Mouse (Mus musculus): ENCODE results near the gene Oard1.

The Oard1 gene

DNA sequence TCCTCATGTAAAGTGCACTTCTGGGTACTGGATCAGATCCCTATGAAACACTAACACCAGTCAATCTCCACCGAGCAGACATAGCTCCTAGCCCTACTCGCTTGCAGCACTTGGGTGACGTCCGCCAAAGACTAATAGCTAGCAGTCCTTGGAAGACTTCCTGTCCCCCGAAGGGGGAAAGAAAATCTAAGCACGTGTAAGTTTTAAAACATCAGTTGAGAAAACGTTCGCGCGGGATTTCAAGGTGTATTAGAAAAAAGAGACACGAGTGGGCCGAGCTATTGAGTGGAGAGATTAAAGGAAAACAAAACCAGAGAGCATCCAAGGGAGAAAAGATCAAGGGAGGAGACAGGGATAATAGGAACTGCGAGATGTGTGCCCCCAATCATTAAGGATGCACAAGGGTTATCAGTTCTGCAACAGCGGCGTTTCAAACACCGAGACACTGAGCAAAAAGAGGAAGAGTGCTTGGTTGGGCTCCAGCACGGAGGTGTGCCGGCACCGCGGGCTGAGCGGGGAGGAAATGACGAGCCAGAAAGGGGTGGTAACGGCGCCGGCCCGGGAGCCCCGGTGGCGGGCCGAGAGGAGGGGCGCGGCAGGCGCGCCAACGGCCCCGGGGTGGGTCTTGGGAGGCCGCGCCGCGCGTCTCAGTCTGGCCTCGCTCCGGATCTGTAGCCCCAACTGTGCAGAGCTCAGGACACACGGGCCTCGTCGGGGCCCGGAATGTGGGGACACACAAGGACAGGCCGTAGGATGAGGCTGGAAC lies 1.1 kb upstream of the Oard1 start:
- peak; percentile 81 for DNase-seq (ENCODE audit: low spot score in 2 of 2)

DNA sequence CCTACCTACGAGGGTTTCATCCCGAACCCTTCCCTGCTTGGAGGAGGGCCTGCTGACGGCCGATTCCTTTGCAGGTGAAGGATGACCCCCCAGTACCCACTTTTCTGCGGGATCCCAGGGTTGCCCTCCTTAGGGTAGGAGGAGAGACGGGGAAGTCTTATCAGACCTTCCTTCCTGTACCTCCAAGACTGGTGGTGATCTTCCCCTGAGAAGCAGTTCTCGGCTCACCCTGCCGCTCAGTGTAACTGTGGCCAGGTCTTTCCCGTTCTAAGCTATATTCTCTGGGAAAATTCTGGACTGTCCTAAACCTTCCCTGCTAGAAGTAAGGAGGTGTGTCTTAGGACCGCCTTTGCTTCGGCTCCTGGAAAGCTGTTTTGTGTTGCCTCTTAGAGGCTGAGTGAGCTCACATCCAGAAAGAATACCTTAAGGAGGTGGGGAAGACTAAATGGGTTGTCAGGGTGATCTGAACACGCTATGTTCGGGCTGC lies 528 bp downstream of the Oard1 start:
- DNase-seq (ENCODE audit: low spot score in 2 of 2) = no peak

DNA sequence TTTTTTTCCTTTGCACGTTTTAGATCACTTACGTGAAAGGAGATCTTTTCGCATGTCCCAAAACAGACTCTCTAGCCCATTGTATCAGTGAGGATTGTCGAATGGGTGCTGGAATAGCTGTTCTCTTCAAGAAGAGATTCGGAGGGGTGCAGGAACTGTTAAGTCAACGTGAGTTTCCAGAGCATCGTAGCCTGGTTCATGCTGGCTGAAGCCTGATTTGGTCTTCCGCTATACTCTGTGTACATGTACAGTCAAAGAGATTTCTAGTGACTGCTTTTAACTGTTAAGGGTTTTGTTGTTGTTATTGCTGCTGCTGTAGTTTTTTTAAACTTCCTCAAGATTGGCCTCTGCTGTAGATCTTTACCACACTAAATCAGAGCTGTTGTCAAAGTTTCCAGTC lies 1.4 kb downstream of the Oard1 start:
- no peak for DNase-seq (ENCODE audit: low spot score in 2 of 2)

DNA sequence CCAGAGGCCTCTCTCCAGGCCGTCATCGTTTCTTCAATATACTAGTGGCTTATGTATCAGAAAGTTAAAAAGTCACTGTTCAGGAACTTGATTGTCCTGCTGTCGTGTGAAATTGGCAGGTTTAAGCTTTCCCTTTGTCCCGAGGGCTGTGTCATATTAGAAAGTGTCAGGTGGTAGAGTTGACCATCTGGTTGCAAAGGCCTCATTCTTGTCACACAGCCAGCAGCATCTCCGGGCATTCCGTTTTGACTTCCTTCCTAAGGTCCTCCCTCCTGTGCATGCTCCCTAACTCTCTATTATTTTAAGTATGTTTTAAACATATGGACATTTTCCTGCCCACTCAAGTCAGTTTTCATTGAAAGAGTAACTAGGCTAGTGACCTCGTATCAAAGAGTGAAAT lies 6.2 kb downstream of the Oard1 start:
- DNase-seq (ENCODE audit: low spot score in 2 of 2) = no peak

DNA sequence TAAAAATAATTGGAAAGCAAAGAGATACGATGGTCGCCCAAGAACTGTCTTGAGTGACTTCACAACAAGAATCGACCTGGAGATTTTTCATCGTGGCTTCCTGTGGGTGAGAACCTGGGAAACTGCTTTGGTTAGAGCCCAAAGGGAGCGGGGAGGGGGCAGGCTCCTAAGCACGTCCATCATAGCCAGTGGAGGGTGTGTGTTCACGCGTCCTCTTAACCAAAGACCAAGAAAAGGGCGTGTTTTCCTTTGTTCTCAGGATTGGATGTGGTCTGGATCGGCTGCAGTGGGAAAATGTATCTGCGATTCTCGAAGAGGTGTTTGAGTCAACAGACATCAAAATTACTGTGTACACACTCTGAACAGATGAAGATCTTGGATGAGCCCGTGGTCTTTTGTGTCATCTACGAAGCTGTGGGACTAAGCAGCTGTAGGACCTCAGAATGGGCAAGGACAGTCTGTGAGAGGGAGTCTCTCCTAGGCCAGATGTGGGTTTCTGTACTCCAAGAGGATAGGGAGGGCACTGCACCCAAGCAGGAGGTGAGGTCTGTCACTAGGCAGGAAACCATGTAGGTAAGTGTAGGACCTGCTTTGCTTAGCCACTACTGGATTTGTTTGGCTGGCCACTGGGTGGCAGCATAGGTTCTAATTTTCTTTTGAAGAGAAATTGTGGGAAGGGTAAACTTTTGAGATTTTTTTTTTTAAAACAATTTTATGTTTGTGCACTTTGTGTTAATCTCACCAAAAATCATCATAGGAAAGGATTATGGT lies 6.8 kb downstream of the Oard1 start:
- DNase-seq (ENCODE audit: low spot score in 2 of 2) = peak; percentile 68 to 79

DNA sequence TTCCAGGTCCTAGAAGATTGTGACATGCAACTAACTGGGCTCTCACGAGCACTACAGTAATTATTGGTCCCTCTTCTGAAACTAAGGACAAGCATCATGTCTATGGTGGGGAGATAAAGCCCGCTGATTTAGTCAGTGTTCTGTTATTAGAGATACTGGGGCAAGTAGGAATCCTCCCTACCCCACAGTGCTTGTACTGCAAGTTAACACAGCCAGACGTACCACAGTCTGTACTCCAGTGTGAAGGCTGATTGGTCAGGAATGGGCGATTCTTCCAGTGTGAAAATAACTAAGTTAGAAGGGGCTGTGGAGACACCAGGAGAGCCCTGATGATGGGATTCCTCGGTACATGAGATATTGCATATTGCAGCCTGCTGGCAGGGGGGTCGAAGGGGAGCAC lies 7.7 kb downstream of the Oard1 start:
- no peak for DNase-seq (ENCODE audit: low spot score in 2 of 2)

DNA sequence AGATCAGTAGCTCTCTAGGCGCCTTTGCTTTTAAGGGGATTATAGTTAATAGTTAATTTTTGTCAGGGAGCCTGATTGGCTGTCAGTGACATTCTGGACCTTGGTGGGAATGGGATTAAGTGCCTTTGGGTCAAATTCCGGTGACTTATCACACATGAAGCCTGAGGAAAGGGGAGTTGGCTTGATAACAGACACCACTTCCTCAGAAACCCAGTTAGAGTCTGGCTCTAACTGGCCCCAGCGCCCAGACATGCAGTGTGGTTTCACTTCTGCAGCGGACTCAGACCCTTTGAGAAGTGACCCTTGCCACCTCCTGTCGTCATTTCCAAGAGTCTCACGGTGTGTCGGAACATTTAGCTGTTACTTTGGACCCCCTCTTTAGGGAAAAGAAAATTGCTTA lies 8.4 kb downstream of the Oard1 start:
- DNase-seq (ENCODE audit: low spot score in 2 of 2) = no peak

DNA sequence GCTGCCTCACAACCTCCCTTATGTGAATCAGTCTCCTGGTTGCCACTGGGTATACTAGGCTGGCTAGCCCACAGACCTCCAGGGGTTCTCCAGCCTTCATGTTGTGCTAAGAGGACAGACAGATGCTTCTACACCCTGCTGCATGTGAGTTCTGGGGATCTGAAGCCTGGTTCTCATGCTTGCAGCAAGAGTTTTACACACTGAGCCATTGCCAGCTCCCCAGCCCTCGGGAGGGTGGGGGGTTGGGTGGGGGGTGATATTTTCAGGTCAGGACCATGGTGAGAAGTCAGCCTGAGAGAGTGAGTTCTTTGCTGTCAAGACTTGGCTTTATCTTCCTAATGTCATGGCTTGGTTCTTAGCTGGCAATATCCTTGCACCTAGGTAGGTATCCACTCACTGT lies 9.0 kb downstream of the Oard1 start:
- no peak for DNase-seq (ENCODE audit: low spot score in 2 of 2)

DNA sequence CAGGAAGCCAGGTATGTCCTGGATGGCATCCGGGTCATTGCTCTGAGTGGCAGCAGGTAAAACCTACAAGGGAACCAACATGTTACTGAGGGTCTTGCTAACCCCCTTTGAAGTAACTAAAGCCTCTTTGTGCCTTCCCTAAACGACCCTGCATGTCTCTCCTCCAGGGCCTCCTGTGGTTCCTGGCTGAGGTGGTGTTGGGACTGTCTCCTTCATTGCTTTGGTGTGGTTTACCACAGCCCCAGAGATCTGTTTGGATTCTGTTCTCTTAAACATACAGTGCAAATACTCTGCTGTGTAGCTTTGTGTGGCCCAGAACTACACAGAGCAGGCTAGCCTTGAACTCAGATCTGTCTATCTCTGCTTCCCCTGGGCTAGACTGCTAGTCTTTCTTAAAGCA lies 9.8 kb downstream of the Oard1 start:
- no peak for DNase-seq (ENCODE audit: low spot score in 2 of 2)

DNA sequence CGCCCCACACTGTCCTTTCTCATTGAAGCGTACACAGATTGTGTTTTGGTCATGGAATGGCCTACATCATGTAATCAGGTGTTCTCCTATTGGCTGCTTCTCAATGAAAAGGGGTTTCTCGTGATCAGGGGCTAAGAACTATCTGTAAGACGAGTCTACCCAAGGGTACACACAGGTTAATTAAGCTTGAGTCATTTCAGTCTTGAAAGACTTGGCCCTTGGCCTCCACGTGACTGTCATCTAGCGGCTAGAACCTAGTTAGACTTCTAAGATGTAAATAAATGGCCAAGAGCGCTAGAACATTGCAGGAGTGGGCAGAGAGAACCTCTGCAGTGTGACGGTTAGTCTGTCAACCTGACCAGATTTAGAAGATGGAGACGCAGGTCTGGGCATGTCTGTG lies 14.4 kb downstream of the Oard1 start:
- DNase-seq (ENCODE audit: low spot score in 2 of 2) = no peak

DNA sequence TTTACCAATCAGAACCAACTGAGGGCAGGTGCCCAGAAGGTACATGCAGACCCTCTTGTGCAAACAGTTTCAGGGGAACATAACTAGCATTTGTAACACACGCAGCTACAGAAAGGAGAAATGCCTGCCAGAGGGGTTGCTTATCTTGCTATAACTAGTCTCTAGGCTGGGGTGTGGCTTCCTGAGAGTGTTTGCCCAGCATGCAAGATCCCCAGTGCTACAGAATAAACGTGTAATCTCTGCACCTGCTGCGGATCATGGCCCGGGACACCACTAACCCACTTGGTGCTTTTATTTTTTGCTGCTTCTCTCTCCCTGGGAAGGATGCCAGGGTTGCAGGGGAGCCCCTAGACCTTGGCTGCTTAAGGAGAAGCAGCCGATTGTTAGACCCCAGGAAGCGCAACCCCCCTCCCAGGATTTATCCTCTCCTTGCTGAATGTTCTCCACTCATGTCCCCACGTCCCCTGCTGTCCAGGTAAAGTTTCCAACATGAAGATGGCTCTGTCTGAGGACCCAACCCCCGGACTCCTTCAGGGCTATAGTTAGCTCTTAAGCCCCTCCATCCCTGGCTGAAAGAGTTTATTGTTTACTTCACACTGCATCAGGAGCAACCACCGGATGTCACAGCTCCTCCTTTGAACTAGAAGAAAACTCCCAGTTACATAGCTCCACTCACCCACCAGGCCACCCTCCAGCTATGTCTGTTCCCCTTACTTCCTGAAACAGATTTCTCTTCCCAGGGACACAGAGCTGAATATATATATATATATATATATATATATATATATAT lies 16.2 kb downstream of the Oard1 start:
- peak in 1 of 2 experiments; percentile 47 for DNase-seq (ENCODE audit: low spot score in 2 of 2)

DNA sequence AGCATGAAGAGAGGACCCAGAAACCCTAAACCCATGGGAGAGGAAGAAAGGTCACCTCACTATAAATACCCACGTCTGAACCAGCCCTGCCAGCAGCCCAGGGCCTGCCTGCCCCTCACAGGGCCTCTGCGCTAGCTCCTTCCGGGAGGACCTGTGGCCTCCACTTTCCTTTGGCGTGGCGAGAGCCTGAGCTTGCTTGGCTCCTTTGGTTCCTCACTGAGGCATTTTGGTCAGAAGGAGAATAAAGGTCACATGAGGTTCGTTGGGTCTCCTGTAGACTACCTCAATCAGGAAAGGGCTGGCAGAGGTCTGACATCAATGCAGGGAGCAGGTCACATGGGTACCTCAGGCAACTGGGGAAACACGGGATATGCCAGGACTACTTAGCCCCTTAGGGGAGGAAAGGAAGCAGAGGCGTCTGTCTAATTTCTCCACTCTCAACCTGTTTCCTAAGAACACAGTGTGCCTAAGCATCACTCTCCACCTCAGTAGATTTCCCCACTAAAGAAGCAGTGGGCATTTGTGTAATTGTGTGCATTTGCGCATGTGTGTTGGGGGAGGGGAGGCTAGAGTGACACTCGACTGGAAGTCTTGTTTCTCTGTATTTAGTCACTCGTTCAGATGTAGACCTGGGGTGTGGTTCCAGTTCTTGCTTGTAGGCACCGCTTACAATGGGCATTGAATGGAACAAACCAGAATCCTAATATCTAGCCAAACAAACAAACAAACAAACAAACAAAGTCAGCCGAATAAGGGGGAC lies 17.4 kb downstream of the Oard1 start:
- peak in 1 of 2 experiments; percentile 16 for DNase-seq (ENCODE audit: low spot score in 2 of 2)

DNA sequence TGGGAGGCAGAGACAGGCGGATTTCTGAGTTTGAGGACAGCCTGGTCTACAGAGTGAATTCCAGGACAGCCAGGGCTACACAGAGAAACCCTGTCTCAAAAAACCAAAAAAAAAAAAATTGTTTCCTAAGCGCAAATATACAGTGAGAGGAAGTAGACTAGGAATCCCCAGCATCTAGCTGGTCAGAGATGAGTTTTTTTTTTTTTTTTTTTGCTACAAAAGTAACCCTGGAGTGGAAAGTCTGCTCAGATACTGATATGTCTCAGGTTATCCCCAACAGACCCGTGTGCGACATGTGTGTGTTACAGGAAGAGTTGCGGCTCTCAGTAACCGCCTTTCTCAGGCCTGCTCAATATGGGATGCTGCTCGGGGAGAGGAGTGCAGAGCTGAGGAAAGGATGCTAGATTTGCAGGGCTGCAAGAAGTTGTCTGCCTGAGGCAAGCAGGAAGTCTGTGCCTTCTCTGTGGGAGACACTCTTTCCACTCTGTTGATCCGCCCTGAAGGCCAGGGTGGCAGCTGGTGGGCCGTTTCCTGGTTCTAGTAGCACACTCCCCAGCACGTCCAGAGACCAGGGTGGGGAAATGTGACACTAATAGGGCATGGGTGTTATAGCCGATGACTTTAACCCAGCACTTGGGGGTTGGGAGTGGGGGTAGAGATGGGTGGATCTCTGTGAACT lies 18.2 kb downstream of the Oard1 start:
- DNase-seq (ENCODE audit: low spot score in 2 of 2) = peak in 1 of 2 experiments; percentile 37

DNA sequence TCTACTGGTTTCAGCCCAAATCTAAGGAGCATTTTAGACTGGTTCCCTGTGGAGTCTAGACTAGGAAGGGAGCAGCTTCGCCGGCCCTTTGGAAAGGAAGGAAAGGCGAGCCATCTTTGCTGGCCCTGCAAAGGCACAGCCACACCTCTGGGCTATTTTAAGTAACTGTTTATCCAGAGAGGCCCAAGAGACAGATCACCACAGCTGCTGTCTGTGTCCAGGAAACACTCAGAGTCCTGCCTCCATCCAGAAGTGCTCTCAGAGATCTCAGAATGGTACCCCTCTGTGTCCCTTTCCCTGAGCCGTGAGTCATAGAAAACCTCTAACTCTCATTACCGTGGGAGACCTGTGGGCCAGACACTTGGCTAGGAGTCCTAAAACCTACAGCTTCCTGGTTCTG lies 20.6 kb downstream of the Oard1 start:
- no peak for DNase-seq (ENCODE audit: low spot score in 2 of 2)

DNA sequence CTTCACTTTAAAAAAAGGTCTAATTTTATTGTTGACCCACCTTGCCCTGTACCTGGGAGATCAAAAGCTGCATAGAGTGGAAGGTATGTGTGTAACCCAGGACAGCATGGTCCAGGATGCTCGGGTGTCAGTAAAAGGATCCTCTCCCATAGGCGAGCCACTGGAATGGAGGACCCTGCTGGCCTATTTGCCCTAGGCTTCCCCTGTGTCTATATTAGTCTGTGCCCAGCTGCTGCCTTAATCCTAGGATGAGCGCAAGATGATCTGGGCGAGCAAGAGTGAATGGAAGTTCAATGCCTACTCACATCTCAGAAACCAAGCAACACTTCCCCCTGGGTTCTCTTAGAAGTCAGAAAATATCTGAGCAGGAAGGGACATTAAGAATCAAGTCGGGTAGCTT lies 21.2 kb downstream of the Oard1 start:
- DNase-seq (ENCODE audit: low spot score in 2 of 2) = no peak

DNA sequence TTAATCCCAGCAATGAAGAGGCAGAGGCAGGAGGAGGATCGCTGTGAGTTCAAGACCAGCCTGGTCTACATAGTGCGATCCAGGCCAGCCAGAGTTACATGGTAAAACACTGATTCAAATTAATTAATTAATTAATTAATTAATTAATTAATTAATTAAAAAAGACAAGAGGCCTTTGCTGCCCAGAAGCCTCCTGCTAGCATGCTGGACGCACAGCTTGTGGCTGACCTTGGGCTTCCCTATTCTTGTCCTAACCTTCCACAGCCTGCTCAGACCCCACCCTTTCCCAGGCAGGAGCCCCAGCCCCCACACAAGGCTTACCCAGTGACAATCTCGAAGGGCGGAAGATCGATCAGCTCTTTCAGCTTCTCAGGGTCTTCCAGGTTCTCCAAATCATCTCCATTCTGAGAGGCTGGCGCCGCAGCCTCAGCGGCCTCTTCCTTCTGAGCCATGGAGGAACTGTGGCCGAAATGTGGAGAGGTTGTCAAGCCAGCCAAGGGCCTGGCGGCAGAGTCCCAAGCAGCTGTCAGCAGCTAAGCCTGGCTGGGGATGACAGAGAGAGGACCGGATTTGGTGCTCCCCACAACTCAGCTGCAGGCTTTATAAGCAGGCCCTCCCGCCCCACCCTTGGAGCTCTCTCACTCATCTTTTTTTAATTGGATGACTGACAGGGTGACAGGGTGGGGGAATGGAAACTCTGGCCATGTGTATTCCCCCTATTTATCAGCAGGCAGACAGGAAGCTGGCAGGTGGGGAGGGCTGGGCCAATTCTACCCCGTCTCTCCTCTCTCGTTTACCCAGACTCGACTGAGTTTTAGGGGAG lies 22.6 kb downstream of the Oard1 start, which contains the start of gene Apobec2:
Apobec2 (minus strand) TSS at position 773 of the 823 bp plus-strand sequence.
- DNase-seq (ENCODE audit: low spot score in 2 of 2) = no peak

DNA sequence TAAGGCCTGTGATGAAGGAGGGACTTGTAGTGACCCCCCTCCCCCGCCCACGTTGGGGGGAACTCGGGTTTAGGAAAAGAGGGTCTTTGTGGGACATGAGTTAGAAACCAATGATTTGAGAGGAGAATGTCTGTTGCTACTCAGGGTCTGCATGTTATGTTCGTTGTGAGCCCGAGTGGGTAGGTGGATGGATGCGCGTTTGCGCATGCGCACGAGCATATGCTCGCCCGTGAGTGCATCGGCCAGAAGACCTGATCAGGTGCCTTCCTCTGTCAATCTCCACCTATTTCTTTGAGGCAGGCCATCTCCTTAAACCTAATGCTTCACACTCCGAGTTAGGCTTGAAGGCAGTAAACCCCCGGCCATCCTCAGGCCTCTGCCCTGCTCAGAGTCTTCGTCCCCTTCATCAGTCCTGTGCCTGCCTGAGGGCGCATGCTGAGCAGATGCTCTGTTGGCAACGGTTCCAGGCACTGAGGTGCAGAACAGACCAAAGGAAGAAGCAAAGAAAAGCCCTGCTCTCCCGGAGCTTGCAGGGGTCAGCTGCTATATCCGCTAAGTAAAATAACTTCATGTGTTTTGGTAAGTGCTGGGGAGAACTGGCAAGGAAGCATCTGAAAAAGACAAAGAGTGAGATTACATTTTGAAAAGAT lies 23.3 kb downstream of the Oard1 start:
- no peak for DNase-seq (ENCODE audit: low spot score in 2 of 2)

DNA sequence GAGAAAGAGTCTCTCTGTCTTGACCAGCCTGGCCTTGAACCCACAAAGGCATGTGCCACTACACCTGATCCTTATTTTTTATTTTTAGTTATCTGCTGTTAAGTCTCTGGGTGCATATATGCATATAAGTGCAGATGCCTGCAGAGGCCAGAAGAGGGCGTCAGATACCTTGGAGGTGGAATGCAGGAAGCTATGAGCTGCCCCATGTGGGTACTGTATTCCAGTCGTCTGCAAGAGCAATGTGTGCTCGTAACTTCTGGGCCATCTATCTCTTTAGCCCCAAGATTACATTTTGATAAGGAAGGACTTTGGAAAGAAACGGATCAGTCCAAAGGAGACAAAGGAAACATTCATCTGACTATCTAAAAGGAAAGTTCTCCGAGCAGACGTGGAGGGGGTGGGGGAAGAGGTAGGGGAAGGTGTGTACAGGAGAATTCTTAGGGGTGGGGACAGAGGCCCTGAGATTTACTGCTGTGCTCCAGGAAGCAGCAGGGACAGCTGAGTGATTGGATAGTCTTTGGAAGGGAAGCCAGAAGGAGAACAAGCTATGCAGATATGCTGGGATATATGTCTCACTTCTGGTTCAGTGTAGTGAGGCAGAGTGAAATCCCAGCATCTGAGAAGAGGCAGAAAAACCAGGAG lies 24.0 kb downstream of the Oard1 start:
- DNase-seq (ENCODE audit: low spot score in 2 of 2) = no peak

DNA sequence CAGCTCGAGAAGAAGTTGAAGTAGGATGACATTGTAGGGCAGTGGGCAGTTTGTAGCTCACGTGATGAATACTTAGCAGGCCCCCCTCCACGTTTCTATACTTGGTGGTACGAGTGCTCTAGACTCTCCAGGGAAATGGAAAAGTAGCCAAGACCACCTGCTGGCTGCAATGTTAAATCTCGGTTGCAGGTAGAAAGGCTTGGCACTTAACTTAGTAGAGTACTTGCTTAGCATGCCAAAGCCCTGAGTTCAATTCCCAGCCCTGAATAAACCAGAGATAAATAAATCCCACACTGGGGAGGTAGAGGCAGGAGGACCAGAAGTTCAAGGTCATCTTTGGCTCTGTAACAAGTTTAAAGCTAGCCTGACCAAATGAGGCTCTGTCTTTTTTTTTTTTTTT lies 24.7 kb downstream of the Oard1 start:
- no peak for DNase-seq (ENCODE audit: low spot score in 2 of 2)
